Comparison of ENCODE assay signal across 8 mouse cellular contexts in genomic region chr4:46130221-46130620, GRCm38 (mm10). TPM values are rescaled to one million over a fixed set of nuclear protein-coding genes. Genes with fewer than 3 reads are reported as not detected.
A peak's percentile ranks its signal among the peaks of the same experiment; 100 is the strongest.
DNase-seq lines count a peak whose midpoint lies in the region; ATAC-seq and TF ChIP-seq lines count a peak whose summit lies in the region.

No protein-coding gene starts in this region.

- H3K4me2 ChIP-seq in forebrain, embryonic 15.5 days (replicated peaks), result no peak overlapping the region
- no peak overlapping the region for H3K4me2 ChIP-seq in neural tube, embryonic 15.5 days
- H3K4me2 ChIP-seq in liver, postnatal 0 days (ENCODE audit: low read depth, low read length), result no peak overlapping the region

- no peak for TF ChIP-seq EP300 in liver, postnatal 0 days (IDR thresholded peaks at IDR 0.05; ENCODE audit: low read depth)

- no peaks in the 10 kb centered on the region for H3K4me1 ChIP-seq in forebrain, embryonic 10.5 days
- H3K4me1 ChIP-seq in forebrain, embryonic 15.5 days, result no peaks in the 10 kb centered on the region
- H3K4me1 ChIP-seq in neural tube, embryonic 15.5 days, result no peaks in the 10 kb centered on the region
- H3K4me1 ChIP-seq in liver, postnatal 0 days (ENCODE audit: insufficient read depth), result no peaks in the 10 kb centered on the region

- no peak overlapping the region for H3K27ac ChIP-seq in forebrain, embryonic 10.5 days
- no peak overlapping the region for H3K27ac ChIP-seq in forebrain, embryonic 15.5 days (replicated peaks)
- no peak overlapping the region for H3K27ac ChIP-seq in neural tube, embryonic 15.5 days (replicated peaks)
- no peak overlapping the region for H3K27ac ChIP-seq in liver, postnatal 0 days (ENCODE audit: low read depth)

- no peak for ATAC-seq in forebrain, embryonic 15.5 days (replicated peaks)
- ATAC-seq in neural tube, embryonic 15.5 days (ENCODE audit: low FRiP score), result no peak
- ATAC-seq in granulocyte monocyte progenitor cell, adult 5-6 weeks (replicated peaks; ENCODE audit: poor library complexity, severe bottlenecking), result peak; percentile 73
- ATAC-seq in liver, postnatal 0 days, result no peak

- peaks cover 96% of the 10 kb centered on the region for H3K36me3 ChIP-seq in forebrain, embryonic 10.5 days (replicated peaks)
- H3K36me3 ChIP-seq in forebrain, embryonic 15.5 days, result peaks cover 72% of the 10 kb centered on the region
- H3K36me3 ChIP-seq in neural tube, embryonic 15.5 days, result peaks cover 64% of the 10 kb centered on the region
- H3K36me3 ChIP-seq in liver, postnatal 0 days (replicated peaks; ENCODE audit: insufficient read depth, low read length), result peaks cover 54% of the 10 kb centered on the region
- peaks cover 2% of the 10 kb centered on the region; the same call in 1 of the 2 replicates for H3K36me3 ChIP-seq in splenic B cell, adult 2 months (ENCODE audit: control insufficient read depth, insufficient read depth, low read length, poor library complexity, severe bottlenecking)

- DNase-seq in forebrain, embryonic 10.5 days (ENCODE audit: extremely low spot score, low spot score), result peak; percentile 53
- DNase-seq in neural tube, embryonic 10.5 days (ENCODE audit: extremely low spot score, low spot score), result peak; percentile 60
- peak; percentile 69 for DNase-seq in adrenal gland, postnatal 14 days
- peak; percentile 77 for DNase-seq in liver, postnatal 0 days
- peak; percentile 68 for DNase-seq in splenic B cell, adult 2 months (ENCODE audit: low read depth, low spot score)

- H3K4me3 ChIP-seq in forebrain, embryonic 10.5 days, result no peak overlapping the region
- no peak overlapping the region for H3K4me3 ChIP-seq in forebrain, embryonic 15.5 days
- no peak overlapping the region for H3K4me3 ChIP-seq in neural tube, embryonic 15.5 days (replicated peaks)
- H3K4me3 ChIP-seq in liver, postnatal 0 days (ENCODE audit: low read depth, low read length), result no peak overlapping the region

- no peaks in the 10 kb centered on the region for H3K27me3 ChIP-seq in forebrain, embryonic 10.5 days (ENCODE audit: poor library complexity, severe bottlenecking)
- H3K27me3 ChIP-seq in forebrain, embryonic 15.5 days, result no peaks in the 10 kb centered on the region
- no peaks in the 10 kb centered on the region for H3K27me3 ChIP-seq in neural tube, embryonic 15.5 days (replicated peaks)
- no peaks in the 10 kb centered on the region for H3K27me3 ChIP-seq in liver, postnatal 0 days (ENCODE audit: insufficient read depth, low read length)
- H3K27me3 ChIP-seq in splenic B cell, adult 2 months (ENCODE audit: control insufficient read depth, insufficient read depth, low read length, poor library complexity, severe bottlenecking), result no peaks in the 10 kb centered on the region

- WGBS in forebrain, embryonic 10.5 days, result 74% methylated on average over 3 of the region's 3 CpGs
- WGBS in forebrain, embryonic 15.5 days, result 69% methylated on average over 3 of the region's 3 CpGs
- WGBS in neural tube, embryonic 15.5 days, result 78% methylated on average over 3 of the region's 3 CpGs
- WGBS in liver, postnatal 0 days (ENCODE audit: insufficient replicate concordance), result 74% methylated on average over 3 of the region's 3 CpGs

- H3K9ac ChIP-seq in forebrain, embryonic 15.5 days (replicated peaks), result no peak overlapping the region
- H3K9ac ChIP-seq in neural tube, embryonic 15.5 days (replicated peaks), result no peak overlapping the region
- H3K9ac ChIP-seq in liver, postnatal 0 days (replicated peaks), result no peak overlapping the region

- no peaks in the 10 kb centered on the region for H3K9me3 ChIP-seq in forebrain, embryonic 10.5 days
- H3K9me3 ChIP-seq in forebrain, embryonic 15.5 days, result no peaks in the 10 kb centered on the region
- no peaks in the 10 kb centered on the region for H3K9me3 ChIP-seq in neural tube, embryonic 15.5 days (replicated peaks)
- H3K9me3 ChIP-seq in liver, postnatal 0 days (ENCODE audit: low read length), result no peaks in the 10 kb centered on the region

- TF ChIP-seq CTCF in liver, postnatal 0 days (IDR thresholded peaks at IDR 0.05; ENCODE audit: low read depth), result peak; percentile 85

RNA-seq across cellular contexts. Expression of gene Ncbp1, which starts 8.2 kb away (rescaled TPM):
- 139 and 141 TPM in 2 replicates for polyA plus RNA-seq in forebrain, embryonic 10.5 days (2016; fragmentation: Nextera tagmentation; extraction: Ambion mirVana)
- polyA plus RNA-seq in forebrain, embryonic 15.5 days (2015; fragmentation: Nextera tagmentation; extraction: Ambion mirVana), result 99.1 and 101 TPM in 2 replicates
- polyA plus RNA-seq in neural tube, embryonic 15.5 days (2015; fragmentation: Nextera tagmentation; extraction: Ambion mirVana), result 66.0 and 69.6 TPM in 2 replicates
- total RNA-seq in adrenal gland, postnatal 14 days (2021), result 47.5 and 50.8 TPM in 2 replicates
- 74.1 and 79.0 TPM in 2 replicates for total RNA-seq in granulocyte monocyte progenitor cell, adult 5-6 weeks (2014; fragmentation: Nextera tagmentation)
- 104 and 131 TPM in 2 replicates for total RNA-seq in granulocyte monocyte progenitor cell, adult 5-6 weeks (2017)
- polyA plus RNA-seq in liver, postnatal 0 days (2015; fragmentation: Nextera tagmentation; extraction: Ambion mirVana), result 18.2 and 19.6 TPM in 2 replicates

RNA-seq across cellular contexts. Expression of gene Tstd2, which starts 8.3 kb away (rescaled TPM):
- 66.9 and 67.4 TPM in 2 replicates for polyA plus RNA-seq in forebrain, embryonic 10.5 days (2016; fragmentation: Nextera tagmentation; extraction: Ambion mirVana)
- polyA plus RNA-seq in forebrain, embryonic 15.5 days (2015; fragmentation: Nextera tagmentation; extraction: Ambion mirVana), result 36.8 and 41.3 TPM in 2 replicates
- 27.9 and 30.8 TPM in 2 replicates for polyA plus RNA-seq in neural tube, embryonic 15.5 days (2015; fragmentation: Nextera tagmentation; extraction: Ambion mirVana)
- 27.5 and 28.3 TPM in 2 replicates for total RNA-seq in adrenal gland, postnatal 14 days (2021)
- total RNA-seq in granulocyte monocyte progenitor cell, adult 5-6 weeks (2014; fragmentation: Nextera tagmentation), result 29.4 and 36.9 TPM in 2 replicates
- total RNA-seq in granulocyte monocyte progenitor cell, adult 5-6 weeks (2017), result 27.9 and 30.1 TPM in 2 replicates
- 6.6 and 8.3 TPM in 2 replicates for polyA plus RNA-seq in liver, postnatal 0 days (2015; fragmentation: Nextera tagmentation; extraction: Ambion mirVana)
